Mouse (Mus musculus) bone marrow, adult 2 months (tissue): ENCODE results near the gene Spata6.

Experiments used
- CTCF ChIP-seq: fragments of 200-500 bp; IDR thresholded peaks from 2 replicates; pipeline ENCODE4 v1.5.1; 2011; ENCODE audit warnings: low read length, control low read depth; ENCODE audit not compliant: control insufficient read depth, insufficient read depth
- POLR2A ChIP-seq: fragments of 200-500 bp; IDR thresholded peaks from 2 replicates; pipeline ENCODE4 v1.6.1; 2011; ENCODE audit warnings: low read depth, mild to moderate bottlenecking, control low read depth, low read length, borderline replicate concordance; ENCODE audit not compliant: control insufficient read depth

DNA sequence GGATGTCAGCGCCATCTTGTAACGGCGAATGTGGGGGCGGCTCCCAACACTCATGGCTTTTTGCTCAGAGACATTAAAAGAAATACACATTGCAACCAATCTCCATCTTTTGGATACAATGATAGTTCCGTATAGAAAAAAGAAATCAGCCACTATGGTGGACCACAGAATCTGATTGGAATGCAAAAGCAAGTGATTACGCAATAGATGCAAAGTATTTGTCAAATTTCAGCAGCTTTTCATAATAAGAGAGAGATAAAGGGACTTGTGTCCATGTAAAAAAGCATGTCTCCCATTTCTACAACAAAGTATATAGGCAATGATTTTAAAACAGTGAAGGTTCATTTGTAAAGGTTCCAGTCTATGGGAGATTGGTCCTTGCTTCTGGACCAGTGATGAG lies 119.1 kb downstream of the Spata6 start:
- TF ChIP-seq CTCF (no peak), POLR2A (no peak)
